Mouse (Mus musculus): ENCODE data around the gene Atraid.
A peak's percentile ranks its signal among the peaks of the same experiment; 100 is the strongest.

- no peak for TF ChIP-seq TBP (IDR thresholded peaks at IDR 0.05; ENCODE audit: low read depth, low read length)
- no peak for TF ChIP-seq POLR2AphosphoS2 (IDR thresholded peaks at IDR 0.05; ENCODE audit: low read length)
- TF ChIP-seq CHD1 (IDR thresholded peaks at IDR 0.05; ENCODE audit: low read depth, low read length), result 0 out of 2 replicates have a peak, but pooled peaks have one; percentile 60
- TF ChIP-seq USF2 (IDR thresholded peaks at IDR 0.05; ENCODE audit: borderline replicate concordance in 1 of 2, insufficient read depth in 1 of 2, low read depth in 1 of 2, low read length in 2 of 2), result no peak
- TF ChIP-seq CTCF (IDR thresholded peaks at IDR 0.05 in 2 of 3, conservative IDR thresholded peaks at IDR 0.05 in 1 of 3; ENCODE audit: control insufficient read depth in 1 of 3, insufficient read depth in 1 of 3, low read depth in 2 of 3, low read length in 3 of 3, poor library complexity in 1 of 3, severe bottlenecking in 1 of 3), result no peak
These were observed 1.0 kb upstream of the Atraid start for GRCm38 (mm10) chr5:31047074-31047473.

Data from MEL (cell line).